Mouse (Mus musculus): ENCODE measurements around the gene Zc3h12a.

- no peak for TF ChIP-seq CTCF (IDR thresholded peaks at IDR 0.05)
- TF ChIP-seq EP300 (IDR thresholded peaks at IDR 0.05): no peak
These were observed 4.4 kb downstream of the Zc3h12a start for GRCm38 (mm10) chr4:125123279-125123671.
